Mouse (Mus musculus) urinary bladder, postnatal 10 days (tissue): ENCODE measurements around the gene Adnp.

Source experiments
- DNase-seq: peaks from one replicate; pipeline ENCODE4 v3.0.0; 2022; ENCODE audit warnings: low spot score

Adnp gene

DNA sequence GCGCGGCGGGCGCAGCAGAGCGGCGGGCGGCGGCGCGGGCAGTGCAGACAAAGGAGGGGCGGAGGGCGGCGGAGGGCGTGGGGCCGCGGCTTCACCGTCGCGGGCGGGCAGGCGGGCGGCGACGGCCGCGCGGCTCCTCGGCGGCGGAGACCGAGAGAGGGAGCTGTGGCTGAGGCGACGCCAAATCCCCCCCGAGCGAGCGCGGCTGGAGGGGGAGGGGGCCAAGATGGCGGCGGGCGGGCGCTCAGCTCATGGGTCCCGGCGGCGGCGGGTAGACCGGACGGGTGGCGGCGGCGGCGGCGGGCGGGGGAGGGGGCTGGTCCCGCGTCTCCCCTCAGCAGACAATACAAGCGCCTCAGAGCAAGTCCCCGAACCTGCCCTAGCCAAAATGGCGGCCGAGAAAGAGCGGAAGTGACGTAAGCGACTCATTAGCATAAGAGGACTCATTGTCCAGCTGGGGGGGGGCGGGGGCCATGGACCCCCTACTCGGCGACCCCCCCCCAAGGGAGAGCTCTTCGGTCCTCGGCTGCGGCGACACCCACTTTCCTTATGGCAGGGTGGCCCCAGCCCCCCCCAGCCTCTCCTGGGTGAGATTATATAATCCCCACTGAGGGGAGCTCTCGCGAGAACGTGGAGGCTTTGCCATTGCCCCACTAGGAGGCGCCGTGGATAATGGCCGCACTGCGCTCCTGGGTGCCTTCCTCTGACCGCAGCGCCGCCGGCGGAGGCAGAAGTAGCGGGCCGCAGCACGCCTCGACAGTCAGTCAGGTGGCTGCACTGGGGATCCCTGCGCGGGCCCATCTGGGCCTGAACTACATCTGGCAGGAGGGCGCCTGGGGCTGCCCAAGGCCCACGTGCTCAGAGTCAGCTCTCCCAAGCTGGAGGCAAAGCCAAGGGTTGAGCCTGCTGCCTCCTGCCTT lies at the start of gene Adnp:
Adnp (minus strand) TSS at position 388 of the 920 bp plus-strand sequence.
- DNase-seq, result peak; percentile 89

DNA sequence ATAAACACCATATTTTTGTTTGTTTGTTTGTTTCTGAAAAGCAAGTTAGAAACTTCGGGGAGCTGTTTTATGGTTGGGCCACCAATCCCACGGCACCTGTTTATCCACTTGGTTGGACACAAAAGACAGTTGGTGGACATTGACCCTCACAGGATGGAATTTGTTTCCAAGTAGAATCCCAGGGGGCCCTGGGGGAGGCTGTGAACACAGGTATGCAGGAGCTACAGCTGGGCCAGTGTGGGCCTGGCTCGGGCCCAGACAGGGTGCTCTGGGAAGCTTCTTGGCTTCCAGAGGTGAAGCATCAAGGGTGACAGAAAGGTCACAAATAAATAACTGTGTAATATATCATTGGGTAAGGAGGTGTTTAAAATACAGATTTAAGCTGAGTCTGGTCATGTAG lies 49.6 kb upstream of the Adnp start:
- no peak for DNase-seq

DNA sequence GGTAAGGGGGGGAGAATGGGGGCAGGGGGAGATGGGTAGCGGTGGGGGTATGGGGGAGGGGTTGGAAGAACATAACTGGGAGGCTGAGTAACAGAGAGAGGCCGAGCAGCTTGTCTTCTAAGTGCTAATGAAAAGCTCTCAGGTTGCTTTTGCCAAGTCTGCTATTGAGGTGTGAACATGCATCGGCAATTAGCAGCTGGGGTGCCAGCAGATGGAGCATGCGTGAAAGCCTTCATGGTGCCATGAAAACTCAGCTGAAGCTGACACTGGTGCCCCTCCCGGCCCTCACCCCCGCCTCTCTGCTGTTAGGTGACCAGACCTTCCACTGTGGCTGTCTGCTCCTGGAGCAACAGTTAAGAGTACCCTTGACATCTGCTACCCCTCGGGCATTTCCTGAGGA lies 46.9 kb upstream of the Adnp start:
- no peak for DNase-seq

DNA sequence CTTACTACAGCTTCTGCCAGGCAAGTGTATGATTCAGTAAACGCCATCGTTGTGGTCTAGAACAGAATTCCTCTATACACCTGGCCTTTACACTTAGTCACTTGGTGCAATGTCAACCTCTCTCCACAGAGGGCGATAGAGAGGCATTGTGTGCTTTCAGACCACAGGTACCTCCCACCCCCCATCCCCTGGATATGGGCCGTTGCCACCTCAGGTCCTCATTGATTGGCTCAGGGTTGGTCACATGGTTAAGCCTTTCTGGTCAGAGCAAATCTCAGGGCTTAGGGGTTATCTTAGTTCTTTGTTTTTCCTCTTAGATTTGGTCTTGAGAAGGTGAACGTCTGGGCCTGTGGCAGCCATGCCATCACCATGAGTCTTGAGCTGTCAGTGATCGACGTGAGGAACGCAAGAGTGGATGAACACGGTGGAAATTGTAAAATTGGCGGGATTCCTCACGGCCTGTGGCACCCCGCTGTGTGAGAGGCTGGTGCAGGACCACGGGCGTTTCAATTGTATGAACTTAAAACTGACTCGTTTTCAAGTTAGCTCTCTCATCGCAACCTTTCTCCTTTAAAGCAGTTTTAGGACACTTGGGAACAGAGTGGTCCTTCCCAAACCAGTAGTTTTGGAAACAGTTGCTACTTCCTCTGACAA lies 45.9 kb upstream of the Adnp start:
- no peak for DNase-seq

DNA sequence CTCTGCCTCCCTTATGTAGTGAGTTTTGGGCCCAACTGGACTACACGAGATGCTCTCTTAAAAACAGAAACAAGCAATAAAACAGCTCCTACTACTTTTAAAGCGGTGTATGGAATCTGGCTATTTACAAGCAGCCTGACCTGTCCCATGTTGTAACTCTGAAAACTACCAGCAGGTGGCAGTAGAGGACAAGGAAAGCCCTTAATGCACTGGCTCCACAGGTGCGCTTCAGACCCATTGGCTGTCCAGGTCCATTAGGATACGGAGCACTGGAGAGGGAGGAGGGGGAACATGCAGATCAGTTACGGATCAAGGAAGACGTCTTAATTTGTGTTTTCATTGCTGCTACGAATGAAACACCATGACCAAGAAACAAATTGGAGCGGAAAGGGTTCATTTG lies 43.4 kb upstream of the Adnp start:
- peak; percentile 52 for DNase-seq

DNA sequence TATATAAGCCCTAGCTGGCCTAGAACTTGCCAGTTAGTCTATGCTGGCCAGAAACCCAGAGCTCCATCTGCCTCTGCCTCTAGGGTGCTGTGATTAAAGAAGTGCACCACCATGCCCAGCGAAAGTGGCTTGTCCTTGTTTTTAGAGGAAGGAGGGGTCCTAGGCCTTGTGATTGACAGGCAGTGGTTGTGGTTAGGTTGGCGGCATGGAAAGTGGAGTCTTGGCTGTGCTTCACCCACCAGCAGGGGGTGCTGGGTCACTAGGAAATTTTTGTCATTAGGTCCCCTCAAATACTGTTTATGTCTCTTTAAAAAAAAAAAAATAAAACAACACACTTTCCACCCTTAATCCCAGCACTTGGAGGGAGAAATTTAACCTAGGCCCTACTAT lies 41.9 kb upstream of the Adnp start:
- DNase-seq, result no peak

DNA sequence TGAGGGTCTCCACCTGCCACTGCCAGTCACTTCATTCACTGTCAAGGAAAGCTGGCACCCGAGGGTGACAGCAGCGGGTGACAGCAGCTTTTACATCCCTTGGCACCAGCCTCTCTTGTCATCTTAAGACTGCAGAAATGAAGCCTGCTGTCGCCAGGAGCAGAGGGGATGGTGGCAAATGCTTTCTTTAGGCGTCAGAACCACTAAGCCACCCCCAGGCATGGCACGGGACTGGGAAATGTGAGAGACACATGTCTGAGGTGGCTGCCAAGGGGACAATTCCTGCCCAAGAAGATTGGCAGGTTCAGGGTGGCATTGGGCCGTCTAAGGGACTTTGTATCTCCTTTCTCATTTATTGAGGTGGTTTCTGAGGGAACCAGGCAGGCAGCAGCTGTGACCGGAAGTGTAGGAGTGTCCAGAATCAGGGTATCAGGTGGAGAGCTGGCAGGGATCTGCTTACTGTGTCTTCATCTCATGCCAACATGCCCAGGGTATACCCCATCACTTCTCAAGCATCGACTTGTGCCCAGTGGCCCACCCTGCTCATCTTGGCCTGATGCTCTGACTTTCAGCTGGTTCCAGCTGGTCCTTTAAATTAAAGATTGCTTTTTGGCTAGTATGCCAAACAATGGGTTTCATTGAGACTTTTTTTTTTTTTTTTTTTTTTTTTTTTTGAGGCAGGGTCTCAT lies 41.4 kb upstream of the Adnp start:
- DNase-seq, result no peak

DNA sequence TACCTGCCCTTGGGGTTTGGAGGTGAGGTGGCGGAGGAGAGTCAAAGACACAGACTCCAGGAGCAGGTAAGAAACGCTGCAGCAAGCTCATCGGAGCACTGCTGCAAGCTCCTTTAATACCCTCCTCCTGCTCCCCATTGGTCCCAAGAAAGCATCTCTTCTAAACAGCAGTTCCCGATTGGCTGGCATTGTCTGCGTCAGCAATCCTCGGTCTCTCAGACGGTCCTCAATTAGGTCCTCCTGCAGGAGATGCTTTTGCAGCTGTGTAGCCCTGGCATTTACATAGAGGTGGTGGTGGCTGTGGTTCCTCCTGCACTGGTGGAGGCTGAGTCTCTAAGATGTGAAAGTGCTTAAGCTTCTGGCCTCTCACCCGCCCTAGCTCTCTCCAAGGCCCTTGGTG lies 38.7 kb upstream of the Adnp start:
- no peak for DNase-seq

DNA sequence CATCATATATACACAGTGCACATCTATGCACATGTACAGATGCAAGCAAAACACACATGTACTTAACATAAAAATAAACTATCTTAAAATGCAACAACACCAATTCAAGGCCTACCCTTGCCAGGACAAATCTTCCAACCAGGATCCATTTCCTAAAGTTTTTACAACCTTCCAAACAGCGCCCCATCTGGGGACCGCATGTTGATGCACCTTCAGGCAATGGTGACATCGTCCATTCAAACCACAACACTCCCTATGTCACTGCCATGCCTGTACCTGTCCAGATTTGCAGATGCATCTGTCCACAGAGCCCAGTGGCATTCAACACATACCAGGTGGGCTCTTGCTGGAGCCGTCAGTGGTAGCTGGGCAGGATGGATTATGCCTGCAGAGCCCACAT lies 36.4 kb upstream of the Adnp start:
- DNase-seq, result no peak

DNA sequence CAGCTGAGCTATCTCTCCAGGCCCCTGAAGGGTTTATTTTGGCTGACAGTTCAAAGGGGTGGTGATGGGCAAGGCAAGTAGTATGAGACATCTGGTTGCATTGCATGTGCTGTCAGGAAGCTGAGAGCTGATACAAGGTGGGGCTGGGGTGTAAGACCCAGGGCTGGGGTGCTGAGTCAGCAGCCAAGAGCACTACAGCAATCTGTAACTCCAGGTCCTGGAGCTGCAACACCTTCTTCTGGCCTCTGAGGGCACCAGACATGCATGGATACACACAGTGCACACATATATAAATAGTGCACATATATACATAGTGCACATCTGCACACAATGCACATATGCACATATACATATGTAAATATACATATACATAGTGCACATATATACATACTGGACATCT lies 35.9 kb upstream of the Adnp start:
- no peak for DNase-seq

DNA sequence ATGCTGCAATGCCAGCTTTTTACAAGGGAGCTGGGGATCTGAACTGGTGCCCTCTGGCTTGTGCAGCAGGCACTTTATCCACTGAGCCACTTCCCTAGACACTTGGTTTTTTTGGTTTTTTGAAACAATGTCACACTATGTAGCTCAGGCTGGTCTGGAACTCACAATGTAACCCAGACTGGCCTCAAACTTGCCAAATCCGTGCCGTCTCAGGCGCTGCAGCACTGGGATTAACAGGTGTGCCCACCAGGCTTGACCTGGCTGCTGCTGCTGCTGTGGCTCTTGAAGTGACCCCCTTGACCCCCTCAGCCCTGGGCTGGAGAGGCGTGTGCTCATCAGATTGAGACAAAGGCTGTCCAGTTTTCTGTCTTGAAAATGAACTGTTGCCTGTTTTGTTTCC lies 31.4 kb upstream of the Adnp start:
- DNase-seq, result no peak

DNA sequence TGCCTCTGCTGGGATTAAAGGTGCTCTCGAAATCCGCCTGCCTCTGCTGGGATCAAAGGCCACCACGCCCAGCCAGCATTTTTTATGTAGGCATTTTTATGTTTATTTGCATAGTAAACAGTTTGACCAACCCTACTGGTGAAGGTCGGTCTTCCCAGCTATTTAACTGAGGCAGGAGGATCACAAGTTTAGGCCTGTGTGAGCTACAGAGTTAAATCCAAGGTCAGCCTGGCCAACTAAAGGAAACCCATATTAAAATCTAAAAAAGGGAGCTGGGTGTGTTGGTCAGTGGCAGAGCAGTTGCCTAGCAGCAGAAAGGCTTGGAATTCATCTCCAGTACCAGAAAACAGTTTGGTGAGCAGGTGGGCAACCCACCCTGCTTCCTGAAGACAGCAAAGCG lies 26.4 kb upstream of the Adnp start:
- DNase-seq, result no peak

DNA sequence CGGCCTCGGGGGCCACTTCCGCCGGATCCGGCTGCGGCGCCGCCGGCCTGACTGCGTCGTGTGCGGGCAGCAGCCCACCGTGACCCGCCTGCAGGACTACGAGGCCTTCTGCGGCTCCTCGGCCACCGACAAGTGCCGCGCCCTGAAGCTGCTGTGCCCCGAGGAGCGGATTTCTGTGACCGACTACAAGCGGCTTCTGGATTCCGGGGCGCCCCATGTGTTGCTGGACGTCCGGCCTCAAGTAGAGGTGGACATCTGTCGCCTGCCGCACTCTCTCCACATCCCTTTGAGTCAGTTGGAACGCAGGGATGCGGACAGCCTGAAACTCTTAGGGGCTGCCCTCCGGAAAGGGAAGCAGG lies 24.5 kb upstream of the Adnp start:
- no peak for DNase-seq

DNA sequence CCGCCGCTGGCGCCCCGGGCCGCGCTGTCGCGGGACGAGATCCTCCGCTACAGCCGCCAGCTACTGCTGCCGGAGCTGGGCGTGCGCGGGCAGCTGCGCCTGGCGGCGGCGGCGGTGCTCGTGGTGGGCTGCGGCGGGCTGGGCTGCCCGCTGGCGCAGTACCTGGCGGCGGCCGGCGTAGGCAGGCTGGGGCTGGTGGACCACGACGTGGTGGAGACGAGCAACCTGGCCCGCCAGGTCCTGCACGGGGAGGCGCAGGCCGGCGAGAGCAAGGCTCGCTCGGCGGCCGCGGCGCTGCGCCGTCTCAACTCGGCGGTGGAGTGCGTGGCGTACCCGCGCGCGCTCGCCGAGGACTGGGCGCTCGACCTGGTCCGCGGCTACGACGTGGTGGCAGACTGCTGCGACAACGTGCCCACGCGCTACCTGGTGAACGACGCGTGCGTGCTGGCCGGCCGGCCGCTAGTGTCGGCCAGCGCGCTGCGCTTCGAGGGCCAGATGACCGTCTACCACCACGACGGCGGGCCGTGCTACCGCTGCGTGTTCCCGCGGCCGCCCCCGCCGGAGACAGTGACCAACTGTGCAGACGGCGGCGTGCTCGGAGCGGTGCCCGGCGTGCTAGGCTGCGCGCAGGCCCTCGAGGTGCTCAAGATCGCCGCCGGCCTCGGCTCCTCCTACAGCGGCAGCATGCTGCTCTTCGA lies 24.0 kb upstream of the Adnp start:
- no peak for DNase-seq

DNA sequence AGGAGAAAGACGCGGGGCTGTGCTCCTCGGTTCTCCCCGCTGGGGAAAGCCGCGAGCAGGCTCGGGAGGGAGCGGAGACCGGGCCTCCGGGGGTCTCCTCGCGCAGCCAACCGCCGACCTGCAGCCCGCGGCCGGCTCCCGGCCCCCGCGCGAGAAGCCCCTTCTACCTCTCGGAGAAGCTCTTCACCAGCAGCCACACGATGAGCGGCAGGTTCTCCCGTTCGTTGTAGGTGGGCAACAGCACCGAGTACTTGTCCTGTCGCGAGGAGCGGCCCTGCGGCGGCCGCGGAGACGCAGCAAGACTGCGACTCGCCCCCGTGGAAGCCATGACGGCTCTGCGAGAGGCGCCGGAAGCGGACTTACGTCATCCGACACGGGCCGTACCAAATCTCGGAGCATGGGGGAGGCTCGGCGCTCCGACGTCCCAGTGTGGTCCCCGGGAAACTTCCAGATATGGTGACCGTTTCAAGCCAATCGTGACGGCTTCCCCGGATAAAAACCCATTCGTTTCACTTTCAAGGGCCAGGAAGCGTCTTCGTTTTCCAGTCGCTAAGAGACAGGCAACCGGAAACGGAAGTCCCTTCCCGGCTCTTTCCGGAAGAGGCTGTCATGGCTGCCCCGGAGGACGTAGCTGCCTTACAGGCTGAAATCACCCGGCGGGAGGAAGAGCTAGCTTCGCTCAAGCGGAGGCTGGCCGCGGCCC lies 23.3 kb upstream of the Adnp start, which contains the start of the genes Gm20716, Dpm1 and Mocs3:
Gm20716 (minus strand) TSS at position 339 of the 703 bp plus-strand sequence.
Dpm1 (minus strand) TSS at position 566 of the 703 bp plus-strand sequence.
Mocs3 (plus strand) TSS at position 597 of the 703 bp plus-strand sequence.
- DNase-seq, result peak; percentile 47

DNA sequence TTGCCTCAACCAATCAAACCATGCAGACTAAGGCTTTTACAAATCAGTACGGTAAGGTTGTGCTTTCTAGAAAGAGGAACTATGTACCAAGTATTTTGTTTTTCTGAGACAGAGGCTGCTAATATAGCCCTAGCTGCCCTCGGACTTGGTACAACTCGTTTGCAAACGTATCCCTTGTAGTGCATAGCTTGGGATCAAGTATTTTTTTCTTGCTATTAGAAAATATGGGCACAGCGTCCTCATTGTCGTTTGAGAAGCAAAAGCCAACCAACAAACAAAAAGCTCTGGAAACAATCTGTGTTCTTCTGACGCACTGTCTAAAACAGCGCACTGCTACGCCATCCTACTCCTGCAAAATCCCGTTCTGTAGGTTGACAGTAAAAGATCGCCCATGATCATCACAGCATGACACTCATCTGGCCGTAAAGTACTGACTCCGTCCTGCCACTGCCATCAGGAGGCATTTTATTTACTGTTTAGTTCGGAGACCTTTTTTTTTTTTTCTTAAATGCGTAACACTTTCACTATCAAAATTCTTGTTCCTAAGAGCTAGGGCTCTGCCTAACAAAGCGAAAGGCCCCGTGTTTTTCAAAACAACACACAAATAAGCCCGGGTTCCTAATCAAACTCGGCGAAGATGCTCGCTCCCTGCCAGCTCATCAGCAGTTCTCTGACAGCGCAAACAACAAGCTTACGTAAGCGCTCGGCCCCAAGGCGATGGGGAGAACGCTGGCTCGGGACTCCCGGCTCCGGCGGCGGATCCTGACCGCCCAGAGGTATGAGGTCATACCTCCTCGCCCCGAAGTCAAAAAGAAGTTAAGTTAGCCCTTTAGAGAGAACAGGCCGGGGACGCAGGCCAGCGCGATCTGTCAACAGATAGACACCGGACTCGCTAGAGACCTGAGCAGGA lies 22.5 kb upstream of the Adnp start:
- DNase-seq, result no peak

DNA sequence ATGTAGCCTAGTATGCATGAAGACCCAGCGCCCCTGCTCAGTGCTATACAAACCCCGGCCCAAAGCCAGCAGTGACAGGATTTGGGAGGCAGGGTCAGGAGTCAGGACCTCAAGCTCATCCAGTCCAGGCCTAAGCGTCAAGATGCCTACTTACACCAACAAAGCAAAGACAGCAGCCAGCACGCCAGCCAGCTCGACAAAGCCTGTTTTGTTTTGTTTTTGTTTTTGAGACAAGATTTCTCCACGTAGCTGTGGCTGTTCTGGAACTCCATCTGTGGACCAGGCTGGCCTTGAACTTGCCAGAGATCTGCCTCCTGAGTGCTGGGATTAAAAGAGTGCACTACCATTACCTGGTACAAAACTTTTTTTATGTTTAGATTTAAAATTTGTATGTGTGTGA lies 16.4 kb upstream of the Adnp start:
- no peak for DNase-seq

DNA sequence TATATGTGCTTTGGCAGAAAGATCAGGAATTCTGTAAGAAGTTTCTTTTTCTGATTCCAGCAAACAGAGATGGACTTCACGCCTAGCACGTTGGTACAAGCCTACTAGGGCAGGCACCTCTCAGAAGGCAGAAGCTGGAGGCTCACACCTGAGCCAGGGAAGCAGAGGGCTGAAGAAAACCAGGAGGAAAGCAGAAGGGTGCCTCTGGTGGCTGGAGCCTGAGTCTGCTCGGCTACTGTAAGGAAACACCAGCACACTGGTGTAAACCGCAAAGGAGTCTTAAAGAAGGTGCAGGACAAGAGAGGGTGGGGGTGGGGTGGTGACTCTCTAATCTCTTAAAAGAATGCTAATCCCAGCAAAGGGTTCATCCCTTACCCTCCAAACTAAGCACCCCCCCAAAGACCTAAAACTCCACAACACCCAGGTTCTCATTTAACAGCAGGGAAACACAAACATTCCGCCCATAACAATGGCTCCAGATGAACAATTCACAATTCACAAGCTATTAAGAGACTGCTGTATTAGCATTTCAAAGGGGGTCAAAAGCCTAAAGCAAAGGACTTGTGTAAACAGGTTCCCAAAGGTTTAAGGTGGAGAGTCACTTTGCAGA lies 7.0 kb upstream of the Adnp start:
- DNase-seq, result no peak

DNA sequence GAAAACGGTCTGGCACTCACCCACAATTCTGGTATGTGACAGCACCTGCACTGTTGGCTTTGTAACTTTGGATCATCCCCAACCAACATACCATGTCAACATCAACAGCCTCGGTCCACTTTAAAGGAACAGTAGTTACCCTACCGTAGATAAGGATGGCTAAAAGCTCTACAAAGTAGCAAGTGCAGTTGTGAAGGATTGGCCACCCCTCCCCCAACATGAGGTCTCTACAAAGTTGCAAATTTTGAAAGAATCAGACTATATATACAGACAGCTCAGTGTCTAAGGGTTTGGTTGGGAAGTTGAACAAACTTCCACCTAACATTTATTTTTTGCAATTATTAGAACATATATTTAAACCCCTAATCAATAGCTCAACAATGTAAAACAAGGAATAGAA lies 971 bp upstream of the Adnp start:
- no peak for DNase-seq
